ENCODE assay signal across 7 mouse cellular contexts in the genomic region with DNA sequence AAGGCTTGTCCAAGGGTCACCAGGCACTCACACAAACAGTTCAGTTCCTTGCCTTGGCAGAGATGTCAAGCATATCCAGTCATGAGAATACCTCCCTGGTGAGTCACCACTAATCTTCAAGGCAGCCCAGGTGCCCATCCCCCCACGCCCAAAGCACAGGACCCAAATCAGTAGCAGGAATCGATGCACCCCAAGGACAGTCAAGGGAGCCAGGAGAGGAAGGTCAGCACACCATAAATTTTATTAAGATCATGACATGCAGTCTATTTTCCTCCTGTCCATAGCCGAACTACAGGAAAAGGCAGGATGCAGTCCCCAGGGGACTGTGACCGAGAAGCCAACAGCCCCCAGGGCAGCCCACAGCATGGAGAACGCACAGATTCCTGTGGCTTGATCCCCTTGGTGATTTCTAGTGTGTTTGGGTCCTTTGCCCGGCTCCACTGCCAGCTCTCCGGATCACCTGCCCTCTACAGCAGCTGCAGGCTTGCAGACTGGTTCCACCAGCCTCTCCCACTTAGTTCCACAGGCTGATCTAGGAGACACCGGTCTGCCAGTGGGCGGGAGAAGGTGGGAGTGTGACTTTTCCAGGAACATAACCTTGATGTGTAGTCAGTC. TPM values are rescaled to one million over a fixed set of nuclear protein-coding genes. Genes with fewer than 3 reads are reported as not detected.
DNase-seq lines count a peak whose midpoint lies in the region; ATAC-seq and TF ChIP-seq lines count a peak whose summit lies in the region.

No protein-coding gene starts in this region.

- H3K36me3 ChIP-seq in hindbrain, embryonic 12.5 days, result no peaks in the 10 kb centered on the region; the same call in 1 of the 2 replicates
- no peaks in the 10 kb centered on the region for H3K36me3 ChIP-seq in limb, embryonic 15.5 days
- no peaks in the 10 kb centered on the region for H3K36me3 ChIP-seq in stomach, postnatal 0 days (ENCODE audit: control insufficient read depth, insufficient read depth, low read length)

- no peaks in the 10 kb centered on the region for H3K9me3 ChIP-seq in hindbrain, embryonic 12.5 days (replicated peaks)
- H3K9me3 ChIP-seq in limb, embryonic 15.5 days, result no peaks in the 10 kb centered on the region
- H3K9me3 ChIP-seq in stomach, postnatal 0 days (ENCODE audit: control insufficient read depth, low read length), result no peaks in the 10 kb centered on the region

- ATAC-seq in hindbrain, embryonic 12.5 days (ENCODE audit: low FRiP score), result 0 out of 2 replicates have a peak, but pooled peaks have one; percentile 16
- ATAC-seq in limb, embryonic 15.5 days (ENCODE audit: insufficient number of reproducible peaks, low FRiP score, low TSS enrichment, low read depth), result no peak
- peak; percentile 71 for ATAC-seq in stomach, postnatal 0 days (ENCODE audit: low FRiP score, low TSS enrichment)
- ATAC-seq in activated CD4-positive, CD25-positive, alpha-beta regulatory T cell, adult 4 months, result no peak

- H3K9ac ChIP-seq in hindbrain, embryonic 12.5 days, result no peak overlapping the region
- no peak overlapping the region for H3K9ac ChIP-seq in limb, embryonic 15.5 days
- H3K9ac ChIP-seq in stomach, postnatal 0 days (ENCODE audit: low read length), result 0 out of 2 replicates have a peak overlapping the region, but pooled peaks have one; percentile 18

- DNase-seq in thymus, postnatal 4 days, result peak; percentile 28
- no peak for DNase-seq in thymus, postnatal 25 days
- peak; percentile 27 for DNase-seq in embryo, embryonic 10.5 days (ENCODE audit: low spot score)
- DNase-seq in stomach, postnatal 0 days (ENCODE audit: low spot score), result peak; percentile 66

- WGBS in hindbrain, embryonic 12.5 days, result 59% methylated on average over 9 of the region's 9 CpGs
- WGBS in limb, embryonic 15.5 days, result 42% methylated on average over 9 of the region's 9 CpGs
- WGBS in stomach, postnatal 0 days, result 42% methylated on average over 9 of the region's 9 CpGs

- TF ChIP-seq CTCF in stomach, postnatal 0 days (IDR thresholded peaks at IDR 0.05; ENCODE audit: low read depth), result no peak

- H3K27me3 ChIP-seq in hindbrain, embryonic 12.5 days, result no peaks in the 10 kb centered on the region
- H3K27me3 ChIP-seq in limb, embryonic 15.5 days, result no peaks in the 10 kb centered on the region
- H3K27me3 ChIP-seq in stomach, postnatal 0 days (ENCODE audit: control insufficient read depth, insufficient read depth, low read length), result no peaks in the 10 kb centered on the region

- no peak for TF ChIP-seq EP300 in stomach, postnatal 0 days (optimal IDR thresholded peaks at IDR 0.05)

- no peak overlapping the region for H3K4me2 ChIP-seq in hindbrain, embryonic 12.5 days (replicated peaks)
- H3K4me2 ChIP-seq in limb, embryonic 15.5 days, result no peak overlapping the region
- H3K4me2 ChIP-seq in stomach, postnatal 0 days (replicated peaks; ENCODE audit: low read depth), result no peak overlapping the region; the same call in 1 of the 2 replicates

- H3K4me3 ChIP-seq in hindbrain, embryonic 12.5 days, result no peak overlapping the region
- no peak overlapping the region for H3K4me3 ChIP-seq in limb, embryonic 15.5 days
- no peak overlapping the region for H3K4me3 ChIP-seq in stomach, postnatal 0 days (ENCODE audit: low read depth, low read length)

- peaks cover 16% of the 10 kb centered on the region for H3K4me1 ChIP-seq in hindbrain, embryonic 12.5 days
- H3K4me1 ChIP-seq in limb, embryonic 15.5 days, result peaks cover 6% of the 10 kb centered on the region
- H3K4me1 ChIP-seq in stomach, postnatal 0 days (replicated peaks; ENCODE audit: control insufficient read depth, insufficient read depth), result no peaks in the 10 kb centered on the region

- H3K27ac ChIP-seq in hindbrain, embryonic 12.5 days, result peak overlapping the region; percentile 74
- 0 out of 2 replicates have a peak overlapping the region, but pooled peaks have one; percentile 43 for H3K27ac ChIP-seq in limb, embryonic 15.5 days
- peak overlapping the region; percentile 88 for H3K27ac ChIP-seq in stomach, postnatal 0 days (replicated peaks)

RNA-seq across cellular contexts. Expression of gene Sorl1, which starts 14.2 kb away (rescaled TPM):
- 14.5 and 15.7 TPM in 2 replicates for polyA plus RNA-seq in hindbrain, embryonic 12.5 days (2016; fragmentation: Nextera tagmentation; extraction: Ambion mirVana)
- polyA plus RNA-seq in limb, embryonic 15.5 days (2015; fragmentation: Nextera tagmentation; extraction: Ambion mirVana), result 3.6 and 5.0 TPM in 2 replicates
- 7.1 and 8.8 TPM in 2 replicates for polyA plus RNA-seq in stomach, postnatal 0 days (2015; fragmentation: Nextera tagmentation; extraction: Ambion mirVana)
- 10 to 100 TPM; 25.1 to 39.4 TPM for polyA plus RNA-seq in activated CD4-positive, CD25-positive, alpha-beta regulatory T cell, adult 4 months (2017; shearing (Covaris generic))

Comparison
In these comparisons a context has a peak if more than half of its experiments do, and no peak if none do; other contexts are left out.
1. ATAC-seq: peak in hindbrain, embryonic 12.5 days (single experiment) and stomach, postnatal 0 days (single experiment); none in limb, embryonic 15.5 days (single experiment) and activated CD4-positive, CD25-positive, alpha-beta regulatory T cell, adult 4 months (single experiment).
2. Peak in every context shown above with its lines, with median percentiles within 50 percentile points of each other: H3K27ac ChIP-seq.